Mouse (Mus musculus) cerebellum, adult (tissue): ENCODE results near the gene Rbm48.
"Not testable (repeated sequence)": the region's sequence is repeated elsewhere in the genome, so short reads cannot be mapped to it uniquely, and the experiment has no call there.

ENCODE experiments used
- ATAC-seq: cut with Nextera tagmentation; 2 replicates; pipeline ENCODE4 v1.9.2; 2017; ENCODE audit warnings: mild to moderate bottlenecking, moderate library complexity, mixed read lengths; ENCODE audit not compliant: insufficient number of reproducible peaks, low FRiP score, low TSS enrichment

Rbm48 gene

GRCm38 (mm10) chr5:3596399-3596766 is at the start of gene Rbm48:
Rbm48 (minus strand) TSS chr5:3596585.
- peak; percentile 73 for ATAC-seq

GRCm38 (mm10) chr5:3645326-3645725 is 48.9 kb upstream of the Rbm48 start:
- ATAC-seq: no peak

GRCm38 (mm10) chr5:3644621-3645020 is 48.2 kb upstream of the Rbm48 start:
- ATAC-seq: no peak

GRCm38 (mm10) chr5:3635286-3635685 is 38.9 kb upstream of the Rbm48 start:
- ATAC-seq: no peak

- ATAC-seq: no peak
Measured at GRCm38 (mm10) chr5:3633951-3634350, 37.6 kb upstream of the Rbm48 start.

- no peak for ATAC-seq
Measured at GRCm38 (mm10) chr5:3633315-3633714, 36.9 kb upstream of the Rbm48 start.

GRCm38 (mm10) chr5:3632285-3632684 is 35.9 kb upstream of the Rbm48 start:
- ATAC-seq: no peak

GRCm38 (mm10) chr5:3631512-3632271 is 35.3 kb upstream of the Rbm48 start:
- ATAC-seq: no peak

- ATAC-seq: no peak
Measured at GRCm38 (mm10) chr5:3630055-3630454, 33.7 kb upstream of the Rbm48 start.

- ATAC-seq: peak; percentile 97
Measured at GRCm38 (mm10) chr5:3620486-3620885, 24.1 kb upstream of the Rbm48 start.

- ATAC-seq: not testable (repeated sequence)
Measured at GRCm38 (mm10) chr5:3611835-3612234, 15.4 kb upstream of the Rbm48 start.

GRCm38 (mm10) chr5:3609241-3609640 is 12.9 kb upstream of the Rbm48 start:
- no peak for ATAC-seq

GRCm38 (mm10) chr5:3607114-3607513 is 10.7 kb upstream of the Rbm48 start:
- ATAC-seq: no peak

GRCm38 (mm10) chr5:3600790-3601189 is 4.4 kb upstream of the Rbm48 start:
- no peak for ATAC-seq

GRCm38 (mm10) chr5:3600298-3600697 is 3.9 kb upstream of the Rbm48 start:
- no peak for ATAC-seq

- ATAC-seq: no peak
Measured at GRCm38 (mm10) chr5:3598766-3599165, 2.4 kb upstream of the Rbm48 start.

GRCm38 (mm10) chr5:3597171-3597570 is 786 bp upstream of the Rbm48 start:
- no peak for ATAC-seq

GRCm38 (mm10) chr5:3595693-3596398 is 539 bp downstream of the Rbm48 start, which contains the start of gene Pex1:
Pex1 (plus strand) TSS chr5:3596066.
- peak; percentile 97 for ATAC-seq

GRCm38 (mm10) chr5:3579066-3579465 is 17.3 kb downstream of the Rbm48 start:
- no peak for ATAC-seq

GRCm38 (mm10) chr5:3577939-3578338 is 18.4 kb downstream of the Rbm48 start:
- no peak for ATAC-seq

- no peak for ATAC-seq
Measured at GRCm38 (mm10) chr5:3574825-3575224, 21.6 kb downstream of the Rbm48 start.

GRCm38 (mm10) chr5:3571266-3571665 is 25.1 kb downstream of the Rbm48 start, which contains the start of gene 1700109H08Rik:
1700109H08Rik (plus strand) TSS chr5:3571566.
- no peak for ATAC-seq
